Mouse (Mus musculus) cerebellum, adult 11 months (tissue): ENCODE data around the gene Ap2s1.

Source experiments
- DNase-seq: peaks from one replicate; pipeline ENCODE4 v3.0.0; 2022

Ap2s1 gene

DNA sequence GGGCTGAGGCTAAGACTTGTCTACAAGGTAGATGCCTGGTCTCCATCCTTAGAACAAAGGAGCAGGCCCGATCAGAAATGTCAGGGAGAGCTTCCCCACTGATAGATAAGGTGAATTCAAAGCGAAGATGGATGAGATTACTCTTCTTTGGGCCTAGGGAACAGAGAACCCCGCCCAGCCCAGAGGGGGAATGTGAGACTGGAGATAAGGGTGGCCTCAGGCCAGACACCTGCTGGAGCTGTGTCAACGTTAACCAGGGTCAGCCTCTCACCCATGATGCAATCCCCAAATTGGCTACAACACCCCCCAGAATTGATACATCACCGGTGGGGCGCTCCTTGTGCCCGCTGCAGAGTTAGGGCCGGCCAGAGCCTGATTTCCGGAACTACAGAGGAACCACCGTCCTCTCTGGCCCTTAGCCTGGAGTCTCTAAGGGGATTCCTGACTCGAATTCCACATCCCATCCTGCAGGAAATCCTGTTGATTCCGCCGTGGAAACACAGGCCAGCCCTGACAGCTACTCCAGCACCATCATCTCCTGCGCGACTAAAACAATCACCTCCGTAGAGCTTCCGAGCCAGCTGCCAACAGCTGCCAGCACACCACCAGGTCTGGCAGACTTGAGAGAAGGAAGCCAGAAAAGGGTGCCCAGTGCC lies 17.3 kb downstream of the Ap2s1 start:
- DNase-seq, result no peak

GRCm38 (mm10) chr7:16758872-16759574 lies 20.8 kb downstream of the Ap2s1 start:
- DNase-seq, result no peak

DNA sequence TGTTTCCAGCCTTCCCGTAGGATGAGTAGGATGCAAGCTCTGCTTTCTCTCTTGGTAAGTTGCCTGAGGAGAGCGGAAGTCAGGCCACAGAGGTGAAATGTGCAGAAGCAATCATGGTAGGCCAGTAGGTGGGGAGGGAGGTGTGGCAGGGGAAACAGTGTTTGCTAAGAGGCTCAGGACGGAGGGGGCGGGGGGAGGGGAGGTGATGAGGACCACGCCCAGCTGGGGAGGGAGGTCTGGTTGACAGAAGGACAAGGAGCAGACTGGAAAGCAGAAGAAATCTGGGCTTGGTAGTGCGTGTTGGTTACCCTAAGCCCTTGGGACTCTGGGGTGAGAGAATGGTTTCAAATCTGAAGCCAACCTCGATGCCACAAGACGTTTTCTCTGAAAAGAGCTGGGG lies 22.1 kb downstream of the Ap2s1 start:
- DNase-seq, result no peak

DNA sequence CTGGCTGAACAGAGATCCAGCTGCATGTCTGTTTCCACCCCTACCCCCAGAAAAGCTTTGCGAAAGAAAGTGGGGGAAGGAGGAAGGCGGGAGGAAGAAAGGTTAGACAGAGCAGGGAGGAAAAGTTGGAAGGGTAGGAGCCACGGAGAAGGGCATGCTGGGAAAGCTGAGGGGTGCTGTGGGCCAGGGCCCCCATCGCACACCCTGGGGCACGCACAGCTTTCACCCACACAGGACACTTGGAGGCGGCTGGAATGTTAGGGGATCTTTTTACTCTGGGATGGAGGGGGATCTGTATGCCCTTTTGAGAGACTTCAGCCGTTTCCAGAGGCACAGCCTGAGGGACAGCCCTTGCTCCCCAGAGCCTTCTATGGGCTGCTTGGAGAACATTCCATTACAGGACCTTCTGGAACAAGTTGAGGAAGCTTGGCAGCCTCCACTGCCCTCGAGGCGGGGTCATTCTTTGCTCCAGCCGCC lies 22.8 kb downstream of the Ap2s1 start:
- no peak for DNase-seq

DNA sequence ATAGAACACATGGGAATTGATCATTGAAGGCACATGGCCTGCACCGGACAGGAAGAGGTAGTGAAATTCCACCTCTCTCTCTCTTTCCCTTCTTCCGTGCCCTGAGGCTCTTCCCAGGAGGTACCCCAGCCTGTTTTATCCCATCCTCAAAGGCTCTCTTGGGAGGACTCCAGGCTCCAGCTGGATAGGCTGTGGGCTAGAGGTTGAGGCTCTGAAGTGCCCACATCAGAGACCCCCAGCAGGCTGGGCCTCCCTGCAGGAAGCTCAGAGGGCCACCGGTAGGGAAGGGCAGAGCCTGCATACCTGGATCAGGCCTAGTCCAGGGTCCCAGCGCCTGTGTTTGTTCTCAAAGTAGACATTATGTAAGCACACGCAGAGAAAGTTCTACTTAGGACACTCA lies 23.4 kb downstream of the Ap2s1 start:
- DNase-seq, result no peak

- no peak for DNase-seq
Observed at GRCm38 (mm10) chr7:16763463-16764218, 25.4 kb downstream of the Ap2s1 start.

DNA sequence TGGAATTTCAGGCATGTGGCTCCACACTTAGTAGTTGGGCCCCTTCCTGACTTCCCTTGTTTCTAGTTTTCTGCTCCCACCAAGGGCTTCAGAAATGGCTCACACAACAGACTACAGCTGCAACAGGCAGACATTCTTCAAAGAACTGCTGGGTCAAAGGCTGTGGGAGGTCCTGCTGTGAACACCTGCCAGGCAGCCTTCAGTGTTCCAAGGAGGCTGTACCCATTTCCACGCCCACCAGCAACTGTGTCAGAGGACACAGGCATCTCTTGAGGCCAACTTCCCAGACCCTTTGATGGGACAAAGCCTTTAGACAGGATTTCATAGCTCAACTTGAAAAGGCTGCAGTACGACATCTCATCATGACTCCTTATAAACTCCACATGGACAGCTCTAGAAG lies 28.2 kb downstream of the Ap2s1 start:
- no peak for DNase-seq

DNA sequence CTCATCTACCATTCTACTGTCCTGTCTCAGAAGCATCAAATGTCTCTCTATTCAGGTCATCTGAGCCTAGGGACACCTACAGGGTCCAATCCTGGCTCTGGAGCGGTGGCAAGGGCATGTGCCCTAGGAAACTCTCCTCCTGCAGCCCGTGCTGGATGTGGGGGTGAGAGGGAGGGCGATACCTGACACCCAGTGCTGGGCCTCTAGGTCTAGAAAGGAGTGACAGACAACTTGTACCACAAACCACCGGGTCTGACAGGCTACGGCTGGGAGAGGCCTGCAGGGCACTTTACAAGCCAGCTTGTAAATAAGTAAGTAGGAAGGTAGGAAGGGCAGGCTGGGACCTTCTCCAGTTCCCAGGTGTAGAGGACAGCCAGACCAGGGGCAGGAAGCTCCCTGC lies 37.7 kb downstream of the Ap2s1 start:
- no peak for DNase-seq

GRCm38 (mm10) chr7:16780076-16780475 lies 41.9 kb downstream of the Ap2s1 start:
- no peak for DNase-seq

DNA sequence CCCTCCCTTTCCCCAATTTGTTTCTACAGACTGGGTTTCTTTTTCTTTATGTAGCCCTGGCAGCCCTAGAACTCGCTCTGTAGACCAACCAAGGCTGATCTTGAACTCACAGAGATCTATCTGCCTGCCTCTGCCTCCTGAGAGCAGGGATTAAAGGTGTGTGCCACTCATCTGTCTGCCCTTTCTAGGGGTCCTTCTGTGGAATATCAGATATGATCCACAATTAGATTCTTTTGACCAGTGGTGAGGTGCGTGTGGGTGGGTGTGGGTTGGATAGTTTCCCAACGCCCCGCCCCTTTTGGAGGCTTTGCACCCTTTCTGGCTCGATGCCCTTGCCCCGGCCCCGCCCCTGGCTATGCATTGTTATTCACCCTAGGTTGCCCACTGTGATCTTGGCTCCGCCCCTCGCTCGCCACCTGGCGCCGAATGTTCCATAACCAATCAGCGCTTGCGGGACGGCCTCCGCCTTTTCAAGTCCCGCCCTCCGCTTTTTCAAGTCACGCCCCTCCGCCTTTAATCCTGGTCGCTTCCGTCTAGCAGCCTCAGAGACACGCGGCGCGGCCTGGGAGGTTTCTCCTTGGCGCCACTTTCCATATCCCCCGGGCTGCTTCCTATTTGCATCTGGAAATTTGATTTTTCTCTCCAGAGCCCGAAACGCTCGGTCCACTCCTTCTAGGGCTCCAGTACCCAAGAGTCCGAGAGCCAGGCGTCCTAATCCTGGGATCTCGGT lies 42.8 kb downstream of the Ap2s1 start, which contains the start of gene Slc1a5:
TSS of gene Slc1a5 (plus strand) at position 516 of the 730 bp plus-strand sequence.
- DNase-seq, result peak; percentile 30

DNA sequence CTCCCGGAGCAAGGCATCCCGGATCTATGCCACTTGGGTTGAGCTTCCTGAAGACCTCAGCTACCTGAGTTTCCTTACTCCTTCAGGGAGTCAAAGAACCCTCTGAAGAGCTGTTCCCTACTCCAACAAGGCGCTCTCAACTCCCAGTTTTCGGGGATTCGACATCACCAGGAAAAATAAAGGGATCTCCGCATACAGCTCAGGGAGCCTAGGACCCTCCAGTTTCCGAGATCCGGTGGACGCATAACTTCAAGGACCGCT lies 43.3 kb downstream of the Ap2s1 start:
- no peak for DNase-seq

DNA sequence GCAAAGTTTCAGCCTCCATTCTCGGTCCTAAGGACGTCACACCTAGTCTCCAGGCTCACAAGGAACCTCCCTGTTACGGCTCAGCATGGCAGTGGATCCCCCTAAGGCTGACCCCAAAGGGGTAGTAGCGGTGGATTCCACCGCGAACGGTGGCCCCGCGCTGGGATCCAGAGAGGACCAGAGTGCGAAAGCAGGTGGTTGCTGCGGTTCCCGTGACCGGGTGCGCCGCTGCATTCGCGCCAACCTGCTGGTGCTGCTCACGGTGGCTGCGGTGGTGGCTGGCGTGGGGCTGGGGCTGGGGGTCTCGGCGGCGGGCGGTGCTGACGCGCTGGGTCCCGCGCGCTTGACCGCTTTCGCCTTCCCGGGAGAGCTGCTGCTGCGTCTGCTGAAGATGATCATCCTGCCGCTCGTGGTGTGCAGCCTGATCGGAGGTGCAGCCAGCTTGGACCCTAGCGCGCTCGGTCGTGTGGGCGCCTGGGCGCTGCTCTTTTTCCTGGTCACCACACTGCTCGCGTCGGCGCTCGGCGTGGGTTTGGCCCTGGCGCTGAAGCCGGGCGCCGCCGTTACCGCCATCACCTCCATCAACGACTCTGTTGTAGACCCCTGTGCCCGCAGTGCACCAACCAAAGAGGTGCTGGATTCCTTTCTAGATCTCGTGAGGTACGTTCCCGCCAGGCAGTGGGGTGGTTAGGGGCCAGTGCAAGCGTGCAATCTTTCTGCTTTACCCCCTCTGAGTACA lies 43.8 kb downstream of the Ap2s1 start:
- DNase-seq, result no peak

DNA sequence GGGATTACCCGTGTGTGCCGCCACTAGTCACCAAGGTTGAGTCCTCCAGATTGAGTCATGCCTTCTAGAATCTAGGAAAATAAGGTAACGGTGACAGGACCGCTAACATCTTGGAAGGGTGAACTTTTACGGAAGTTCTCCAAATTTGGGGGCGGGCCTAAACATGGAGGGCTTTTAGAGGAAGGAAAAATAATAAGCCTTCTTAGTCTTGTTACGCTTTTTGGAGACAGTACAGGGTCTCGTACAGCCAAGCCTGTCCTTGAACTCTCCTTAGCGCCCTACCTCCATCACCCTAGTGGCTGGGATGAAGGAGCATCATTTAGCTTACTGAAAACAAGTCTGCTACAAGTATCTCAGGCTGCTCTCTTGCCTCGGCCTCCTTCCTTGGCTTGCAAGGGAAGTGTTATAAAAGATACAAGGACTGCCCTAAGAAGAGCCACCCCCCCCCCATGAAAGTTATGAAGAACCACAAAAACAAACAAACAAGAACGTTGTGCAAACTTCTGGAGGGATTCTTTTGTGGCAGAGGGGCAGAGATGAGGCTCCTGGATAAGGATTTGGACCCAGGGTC lies 44.4 kb downstream of the Ap2s1 start:
- DNase-seq, result no peak

DNA sequence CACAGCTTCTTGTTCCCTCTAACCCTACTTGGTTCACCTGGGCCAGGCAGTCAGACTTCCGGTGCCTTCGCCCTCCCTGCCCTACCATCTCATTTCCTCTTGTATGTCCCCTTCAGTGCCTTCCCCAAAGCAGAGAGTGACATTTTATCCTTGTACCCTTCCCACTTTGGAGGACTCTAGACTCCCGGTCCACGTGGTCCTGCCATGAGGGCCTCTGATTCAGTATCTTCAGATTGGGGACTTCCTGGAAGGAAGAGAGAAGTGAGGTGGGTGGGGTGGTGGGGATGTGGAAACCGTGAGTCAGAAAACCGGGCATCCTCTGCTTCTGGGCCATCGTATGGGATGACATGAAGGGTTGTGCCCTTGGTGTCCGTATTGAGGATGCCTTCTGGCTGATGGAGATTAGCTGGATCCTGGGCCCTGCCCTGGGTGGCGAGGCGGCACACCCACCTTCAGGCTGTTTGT lies 45.0 kb downstream of the Ap2s1 start:
- DNase-seq, result no peak

DNA sequence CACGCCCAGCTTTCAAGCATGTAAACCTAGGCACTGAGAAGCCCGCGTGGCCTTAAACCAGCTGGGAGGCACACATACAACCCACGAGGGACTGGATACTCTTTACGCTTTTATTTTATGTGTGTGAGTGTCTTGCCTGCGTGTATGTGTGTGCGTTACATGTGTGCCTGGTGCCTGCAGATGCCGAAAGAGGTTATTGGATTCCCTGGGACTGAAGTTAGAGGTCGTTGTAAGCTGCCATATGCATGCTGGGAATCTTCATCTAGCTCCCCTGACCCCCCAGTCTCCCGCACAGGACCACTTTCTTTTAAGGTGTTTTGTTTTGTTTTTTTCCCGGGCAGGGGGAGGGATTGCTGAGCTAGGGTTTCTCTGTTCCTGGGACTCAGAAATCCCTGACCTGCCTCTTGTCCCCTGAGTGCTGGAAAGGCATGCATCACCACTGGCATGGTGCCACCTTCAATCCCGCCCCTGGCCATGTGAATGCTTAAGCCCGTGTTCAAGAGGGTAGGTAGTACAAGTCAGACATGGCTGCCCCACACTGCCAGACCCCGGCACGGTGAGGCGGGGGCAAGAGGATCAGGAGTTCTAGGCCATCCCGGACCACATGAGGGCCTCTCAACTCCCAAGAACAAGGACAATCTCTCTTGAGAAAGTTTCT lies 45.7 kb downstream of the Ap2s1 start:
- no peak for DNase-seq

- DNase-seq, result no peak
Observed at GRCm38 (mm10) chr7:16784498-16784976, 46.3 kb downstream of the Ap2s1 start.

DNA sequence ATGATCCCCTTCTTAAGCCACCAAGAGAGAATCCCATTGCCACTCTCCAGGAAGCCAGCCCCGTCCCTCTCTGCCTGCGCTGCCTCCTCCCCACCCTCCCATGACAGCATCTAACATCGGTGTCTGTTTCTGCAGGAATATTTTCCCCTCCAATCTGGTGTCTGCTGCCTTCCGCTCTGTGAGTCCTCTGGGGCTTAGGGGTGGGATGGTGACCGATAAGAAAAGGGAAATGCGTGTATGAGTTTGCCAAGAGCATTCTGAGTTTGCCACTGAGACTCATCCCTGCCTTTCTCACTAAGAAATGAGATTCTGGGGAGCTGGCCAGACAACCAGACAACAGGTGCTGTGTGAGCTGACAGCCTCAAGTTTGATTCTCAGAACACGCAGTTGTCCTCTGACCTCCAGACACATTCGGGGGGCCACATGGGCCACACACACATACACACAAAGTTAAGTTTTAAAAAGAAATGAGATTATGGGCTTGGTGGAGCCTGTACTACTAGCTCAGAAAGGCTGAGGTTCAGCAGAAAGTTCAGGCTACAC lies 47.4 kb downstream of the Ap2s1 start:
- DNase-seq, result no peak

DNA sequence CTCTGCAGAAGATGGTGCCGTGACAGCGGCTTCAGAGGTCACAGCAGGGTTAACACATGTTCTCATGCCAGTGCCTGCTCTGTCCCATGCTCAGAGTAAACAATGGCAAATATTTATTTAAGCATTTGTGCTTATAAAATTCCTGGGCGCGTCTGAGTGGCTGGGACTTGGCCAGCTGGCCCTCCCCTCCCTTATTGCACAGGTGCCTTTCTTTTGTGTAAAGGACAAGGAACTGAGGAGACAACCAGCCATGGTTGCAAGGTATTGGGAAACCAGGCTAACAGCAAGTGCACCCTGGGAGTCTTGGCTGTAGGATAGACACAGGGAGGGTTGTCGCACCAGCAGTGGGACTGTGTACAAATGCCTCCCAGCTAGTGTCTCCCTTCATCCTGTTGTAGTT lies 54.1 kb downstream of the Ap2s1 start:
- DNase-seq, result no peak

DNA sequence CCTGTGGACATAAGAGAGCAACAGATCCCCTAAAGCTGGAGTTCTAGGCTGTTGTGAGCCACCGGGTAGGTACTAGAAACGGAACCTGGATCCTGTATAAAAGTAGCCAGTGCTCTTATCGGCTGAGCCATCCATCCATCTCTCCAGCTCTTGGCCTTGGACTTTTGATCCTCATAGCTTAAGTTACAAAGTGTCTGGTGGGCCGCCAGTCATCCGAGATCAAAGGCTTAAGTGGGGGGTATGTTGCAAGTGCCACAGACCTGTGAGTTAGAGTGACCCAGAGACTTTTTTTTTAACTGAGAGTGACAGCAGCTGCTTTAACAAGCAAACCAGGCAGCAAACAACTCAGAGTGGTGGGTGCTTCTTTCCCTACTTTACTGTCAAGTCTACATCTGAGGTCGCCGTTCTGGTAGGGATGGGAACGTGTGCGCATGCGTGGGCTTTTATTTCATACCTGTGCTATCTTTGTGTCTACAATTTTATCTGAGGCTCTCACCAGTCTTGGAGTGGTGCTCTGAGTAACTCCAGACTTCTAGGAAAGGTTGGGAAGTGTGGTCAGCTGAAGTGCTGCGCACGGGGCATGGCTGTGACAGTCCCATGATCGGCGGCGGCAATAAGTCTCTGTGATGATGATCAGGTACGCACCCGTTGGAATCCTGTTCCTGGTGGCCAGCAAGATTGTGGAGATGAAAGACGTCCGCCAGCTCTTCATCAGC lies 55.0 kb downstream of the Ap2s1 start:
- no peak for DNase-seq

DNA sequence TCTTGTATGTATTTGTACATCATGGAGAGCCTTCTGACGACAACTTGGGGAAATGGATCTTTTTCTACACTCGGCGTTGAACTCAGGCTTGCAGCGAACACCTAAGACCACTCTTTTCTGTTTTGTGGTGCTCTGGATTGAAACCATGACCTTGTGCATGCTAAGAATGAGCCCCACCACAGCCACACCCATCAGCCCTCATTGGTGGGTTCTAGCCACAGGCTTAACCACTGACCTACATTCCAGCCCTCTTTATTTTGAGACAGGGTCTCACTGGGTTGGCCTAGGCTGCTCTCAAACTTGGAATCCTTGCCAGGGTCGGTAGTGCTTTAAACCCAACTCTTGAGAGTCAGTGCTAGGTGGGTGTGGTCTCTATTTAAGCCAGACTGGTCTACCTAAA lies 56.7 kb downstream of the Ap2s1 start:
- no peak for DNase-seq
